Mouse (Mus musculus) myocyte (in vitro differentiated cells): ENCODE measurements around the gene Parp6. TPM values are rescaled to one million over a fixed set of nuclear protein-coding genes. Genes with fewer than 3 reads are reported as not detected.

Experiments
- H3K27me3 ChIP-seq: one replicate; pipeline ENCODE4 v1.6.1; 2011; ENCODE audit not compliant: control insufficient read depth, insufficient read depth, insufficient read length
- H3K36me3 ChIP-seq: one replicate; pipeline ENCODE4 v1.6.1; 2011; ENCODE audit not compliant: control insufficient read depth, insufficient read depth
- H3K4me2 ChIP-seq: one replicate; pipeline ENCODE4 v1.6.1; 2011; ENCODE audit warnings: low read depth, control low read depth
- H3K4me3 ChIP-seq: one replicate; pipeline ENCODE4 v1.5.1; 2011; ENCODE audit warnings: mild to moderate bottlenecking, control low read depth, moderate library complexity
- H3K79me2 ChIP-seq: one replicate; pipeline ENCODE4 v1.6.1; 2011; ENCODE audit not compliant: control insufficient read depth, insufficient read depth
- H3ac ChIP-seq: one replicate; pipeline ENCODE4 v1.6.1; 2011; ENCODE audit not compliant: control insufficient read depth, insufficient read length
- CEBPB ChIP-seq: IDR thresholded peaks from 2 replicates; pipeline ENCODE4 v1.6.1; 2011; ENCODE audit warnings: mild to moderate bottlenecking, moderate library complexity; ENCODE audit not compliant: poor library complexity, insufficient read depth, severe bottlenecking
- E2F4 ChIP-seq: IDR thresholded peaks from one replicate; pipeline ENCODE4 v1.6.1; 2011; ENCODE audit warnings: mild to moderate bottlenecking, control low read depth, moderate library complexity; ENCODE audit not compliant: insufficient read depth
- MAX ChIP-seq: IDR thresholded peaks from one replicate; pipeline ENCODE4 v1.6.1; 2011; ENCODE audit warnings: low read depth, mild to moderate bottlenecking, control low read depth
- MYOD1 ChIP-seq, 3 experiments: IDR thresholded peaks; one replicate each; pipeline ENCODE4 v1.6.1; 2011; ENCODE audit warnings: control low read depth in 2 of 3, low read depth in 2 of 3, mild to moderate bottlenecking in 2 of 3, moderate library complexity in 1 of 3; ENCODE audit not compliant: insufficient read length in 2 of 3, control insufficient read depth in 1 of 3
- MYOG ChIP-seq, 3 experiments: IDR thresholded peaks; one replicate each; pipeline ENCODE4 v1.6.1; 2011; ENCODE audit warnings: control low read depth in 2 of 3, low read depth in 2 of 3, mild to moderate bottlenecking in 2 of 3; ENCODE audit not compliant: insufficient read length in 2 of 3, control insufficient read depth in 1 of 3, insufficient read depth in 1 of 3
- POLR2A ChIP-seq: IDR thresholded peaks from one replicate; pipeline ENCODE4 v1.6.1; 2011; ENCODE audit warnings: low read depth, mild to moderate bottlenecking, control low read depth, moderate library complexity; ENCODE audit not compliant: insufficient read length
- POLR2AphosphoS2 ChIP-seq: IDR thresholded peaks from one replicate; pipeline ENCODE4 v1.6.1; 2011; ENCODE audit warnings: low read depth, control low read depth; ENCODE audit not compliant: insufficient read length
- REST ChIP-seq: IDR thresholded peaks from one replicate; pipeline ENCODE4 v1.6.1; 2011; ENCODE audit warnings: mild to moderate bottlenecking, control low read depth, moderate library complexity; ENCODE audit not compliant: insufficient read depth, insufficient read length
- SRF ChIP-seq: IDR thresholded peaks from one replicate; pipeline ENCODE4 v1.6.1; 2011; ENCODE audit warnings: low read depth; ENCODE audit not compliant: control insufficient read depth, insufficient read length
- TCF12 ChIP-seq: IDR thresholded peaks from one replicate; pipeline ENCODE4 v1.6.1; 2011; ENCODE audit warnings: mild to moderate bottlenecking, control low read depth; ENCODE audit not compliant: poor library complexity, insufficient read depth, severe bottlenecking
- TCF3 ChIP-seq: IDR thresholded peaks from one replicate; pipeline ENCODE4 v1.6.1; 2011; ENCODE audit warnings: low read depth, control low read depth; ENCODE audit not compliant: insufficient read length
- USF1 ChIP-seq: IDR thresholded peaks from one replicate; pipeline ENCODE4 v1.6.1; 2011; ENCODE audit warnings: low read depth, mild to moderate bottlenecking, control low read depth, moderate library complexity
- polyA plus RNA-seq: library from polyadenylated mRNA; unstranded; fragments of >200 nt; fragmentation: generic; extraction: Trizol; gene quantifications from one replicate; pipeline ENCODE4 v1.2.1, GENCODE M21; 2012; ENCODE audit warnings: missing spikeins

The Parp6 gene
- polyA plus RNA-seq, 1 experiment: 11.4 TPM

DNA sequence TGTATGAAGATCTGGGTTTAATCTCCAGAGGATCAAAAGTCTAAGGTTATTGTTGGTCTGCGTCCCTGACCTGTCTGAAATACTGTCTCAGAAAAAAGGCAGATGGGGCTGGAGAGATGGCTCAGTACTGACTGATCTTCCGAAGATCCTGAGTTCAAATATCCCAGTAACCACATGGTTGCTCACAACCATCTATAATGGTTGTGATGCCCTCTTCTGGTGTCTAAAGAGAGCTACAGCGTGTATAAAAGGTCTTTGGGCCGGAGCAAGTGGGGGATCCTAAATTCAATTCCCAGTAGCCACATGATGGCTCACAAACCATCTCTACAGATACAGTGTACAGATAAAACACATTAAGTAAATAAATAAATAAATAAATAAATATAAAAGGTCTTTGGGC, 52.1 kb downstream of the Parp6 start:
- Histone ChIP-seq H3K4me2 (no peak overlapping the region), H3K4me3 (no peak overlapping the region), H3K79me2 (peaks cover 47% of the 10 kb centered on the region), H3K36me3 (peaks cover 88% of the 10 kb centered on the region), H3ac (no peak overlapping the region), H3K27me3 (no peaks in the 10 kb centered on the region)
- no peak for TF ChIP-seq MYOG (IDR thresholded peaks at IDR 0.05; ENCODE audit: control insufficient read depth in 1 of 3, insufficient read depth in 1 of 3, insufficient read length in 2 of 3, low read depth in 2 of 3)
- no peak for TF ChIP-seq REST
- TF ChIP-seq POLR2AphosphoS2: no peak
- no peak for TF ChIP-seq USF1
- TF ChIP-seq E2F4: no peak
- TF ChIP-seq MAX: no peak
- TF ChIP-seq SRF: no peak
- TF ChIP-seq TCF12: no peak

DNA sequence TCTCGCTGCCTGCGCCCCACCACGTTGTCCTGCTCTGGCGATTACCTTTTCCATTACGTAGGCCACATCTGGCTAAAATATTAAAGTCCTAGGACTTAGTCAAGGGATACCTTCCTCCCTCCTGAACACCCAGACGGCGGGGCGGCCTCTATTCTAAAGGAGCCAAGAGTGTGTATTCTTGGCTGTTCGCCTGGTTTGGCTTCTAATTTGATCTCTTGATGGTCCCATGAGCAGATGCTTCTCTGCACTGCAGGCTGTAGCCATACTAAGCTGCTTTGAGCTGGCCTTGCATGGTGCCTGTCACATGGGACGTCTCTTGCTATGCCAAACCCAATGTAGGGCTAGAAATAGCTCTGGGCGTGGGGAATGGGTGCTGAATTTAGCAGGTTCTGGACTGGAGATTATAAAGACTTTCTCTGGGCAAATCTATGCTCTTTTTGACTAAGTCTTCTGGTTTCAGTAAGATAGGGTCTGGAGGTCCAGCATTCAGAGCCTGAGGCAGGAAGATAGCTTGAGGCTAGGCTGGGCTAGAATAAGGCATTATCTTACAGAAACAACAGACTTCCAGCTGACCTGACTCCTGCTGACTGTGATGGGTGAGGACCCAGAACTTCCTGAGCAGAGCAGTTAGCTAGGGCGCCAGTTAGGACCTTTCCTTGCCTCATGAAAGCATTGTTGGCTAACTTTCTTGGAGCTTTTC, 55.3 kb downstream of the Parp6 start:
- Histone ChIP-seq H3ac (no peak overlapping the region), H3K4me3 (no peak overlapping the region), H3K4me2 (peak overlapping the region; percentile 38), H3K27me3 (no peaks in the 10 kb centered on the region), H3K79me2 (peaks cover 20% of the 10 kb centered on the region), H3K36me3 (peaks cover 85% of the 10 kb centered on the region)
- TF ChIP-seq USF1: peak; percentile 2
- no peak for TF ChIP-seq TCF3
- TF ChIP-seq POLR2AphosphoS2: no peak
- TF ChIP-seq MYOG (IDR thresholded peaks at IDR 0.05; ENCODE audit: control insufficient read depth in 1 of 3, insufficient read depth in 1 of 3, insufficient read length in 2 of 3, low read depth in 2 of 3): peak in 1 of 3 experiments; percentile 20

DNA sequence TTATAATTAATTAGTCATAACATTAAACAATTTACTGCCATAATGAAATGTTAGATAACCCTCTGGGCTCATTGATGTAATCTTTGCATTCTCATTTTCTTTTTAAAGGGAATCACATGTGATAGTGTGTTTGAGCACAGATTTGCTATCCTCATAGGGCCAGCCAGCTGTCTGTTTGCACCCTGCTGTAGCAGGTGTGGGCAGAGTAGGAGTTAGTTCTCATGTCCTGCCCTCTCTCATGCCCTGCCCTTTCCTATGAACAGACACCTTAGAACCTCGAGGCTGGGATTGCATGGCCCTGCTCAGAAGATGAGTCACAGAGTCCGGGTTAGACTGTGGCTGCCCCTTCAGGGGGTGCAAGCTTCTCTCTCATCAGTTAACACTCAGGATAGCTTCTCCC, 56.3 kb downstream of the Parp6 start:
- Histone ChIP-seq H3K36me3 (peaks cover 85% of the 10 kb centered on the region), H3ac (no peak overlapping the region), H3K27me3 (no peaks in the 10 kb centered on the region), H3K79me2 (peaks cover 10% of the 10 kb centered on the region), H3K4me3 (no peak overlapping the region), H3K4me2 (no peak overlapping the region)
- TF ChIP-seq MYOD1 (IDR thresholded peaks at IDR 0.05; ENCODE audit: control insufficient read depth in 1 of 3, insufficient read length in 2 of 3, low read depth in 2 of 3) (peak; percentile 27 to 91 (median 60)), MYOG (IDR thresholded peaks at IDR 0.05; ENCODE audit: control insufficient read depth in 1 of 3, insufficient read depth in 1 of 3, insufficient read length in 2 of 3, low read depth in 2 of 3) (peak in 2 of 3 experiments; percentile 56 to 73), TCF12 (no peak), POLR2AphosphoS2 (peak; percentile 25), REST (no peak)

DNA sequence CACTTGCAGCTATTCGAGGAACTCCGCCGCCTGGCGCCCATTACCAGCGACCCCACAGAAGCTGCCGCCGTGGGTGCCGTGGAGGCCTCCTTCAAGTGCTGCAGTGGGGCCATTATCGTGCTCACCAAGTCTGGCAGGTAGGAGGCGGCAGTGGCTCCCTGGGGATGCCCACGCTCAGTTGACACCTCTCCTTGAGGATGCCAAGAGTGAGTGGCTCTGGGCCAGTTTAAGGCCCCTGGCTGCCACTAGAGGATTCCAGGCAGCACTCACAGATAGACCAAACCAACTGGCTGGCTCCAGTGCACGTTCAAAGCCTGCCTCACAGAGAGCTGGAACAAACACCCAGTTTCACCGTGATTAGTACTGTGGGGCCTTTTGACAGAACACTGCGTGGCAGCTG, 58.5 kb downstream of the Parp6 start:
- Histone ChIP-seq H3K4me2 (no peak overlapping the region), H3K27me3 (no peaks in the 10 kb centered on the region), H3K36me3 (peaks cover 80% of the 10 kb centered on the region), H3ac (no peak overlapping the region), H3K79me2 (no peaks in the 10 kb centered on the region), H3K4me3 (no peak overlapping the region)
- peak; percentile 20 for TF ChIP-seq POLR2AphosphoS2
- TF ChIP-seq USF1: no peak

DNA sequence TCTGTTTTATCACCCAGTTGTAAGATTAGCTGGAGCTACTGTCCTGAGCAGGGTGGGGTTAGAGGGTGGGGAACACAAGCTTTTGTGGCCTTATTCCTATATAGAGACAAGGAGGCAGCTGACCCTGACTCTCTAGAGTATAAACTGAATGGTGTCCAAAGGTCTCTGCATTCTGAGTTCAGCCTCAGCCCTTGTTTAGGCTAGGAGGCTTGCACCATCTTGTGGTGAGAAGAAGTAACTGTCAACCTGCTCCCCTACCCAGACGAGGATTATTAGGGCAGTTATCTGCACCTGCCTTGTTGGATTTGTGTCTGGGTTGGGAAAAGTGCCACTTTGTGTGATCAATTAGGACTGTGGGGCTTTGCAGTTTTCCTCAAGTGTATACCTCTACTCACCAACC, 61.2 kb downstream of the Parp6 start:
- no peak for TF ChIP-seq POLR2AphosphoS2
- no peak for TF ChIP-seq MYOG (IDR thresholded peaks at IDR 0.05; ENCODE audit: control insufficient read depth in 1 of 3, insufficient read depth in 1 of 3, insufficient read length in 2 of 3, low read depth in 2 of 3)
- no peak for TF ChIP-seq POLR2A
- TF ChIP-seq E2F4: no peak
- no peak for TF ChIP-seq TCF12
- no peak for TF ChIP-seq REST
- TF ChIP-seq SRF: no peak
- no peak for TF ChIP-seq MYOD1 (IDR thresholded peaks at IDR 0.05; ENCODE audit: control insufficient read depth in 1 of 3, insufficient read length in 2 of 3, low read depth in 2 of 3)
- TF ChIP-seq CEBPB: no peak
- TF ChIP-seq MAX: no peak
- TF ChIP-seq TCF3: no peak
- no peak for TF ChIP-seq USF1
- Histone ChIP-seq H3K4me3 (no peak overlapping the region), H3K79me2 (no peaks in the 10 kb centered on the region), H3K27me3 (no peaks in the 10 kb centered on the region), H3ac (no peak overlapping the region), H3K36me3 (peaks cover 55% of the 10 kb centered on the region), H3K4me2 (no peak overlapping the region)
